9 mouse cellular contexts compared by ENCODE assay signal in genomic region chr10:109864708-109865107, GRCm38 (mm10).
A peak's percentile ranks its signal among the peaks of the same experiment; 100 is the strongest.
DNase-seq lines count a peak whose midpoint lies in the region; ATAC-seq and TF ChIP-seq lines count a peak whose summit lies in the region.
"Had no signal": no experiment of that assay in that cellular context is flagged by ENCODE, and none has a peak within 500 bp of the region (broad histone marks: within the 10 kb centered on the region; RNA-seq: fewer than 3 reads in every experiment).

No protein-coding gene starts in this region.

- no peak for DNase-seq in heart, postnatal 0 days (ENCODE audit: low spot score)
- peak; percentile 78 for DNase-seq in MN1 (ENCODE audit: low spot score)
- DNase-seq in hindlimb bud, embryonic 11.5 days (ENCODE audit: extremely low spot score, low read depth, low spot score) = peak; percentile 18
- no peak for DNase-seq in thymus, postnatal 25 days
- no peak for DNase-seq in gastrocnemius, postnatal 10 days

- TF ChIP-seq POLR2A in cortical plate, adult 2 months (IDR thresholded peaks at IDR 0.05; ENCODE audit: extremely low read depth, insufficient read depth, low read length) = no peak

- no peak overlapping the region; the same call in 1 of the 2 replicates for H3K4me2 ChIP-seq in heart, postnatal 0 days (ENCODE audit: low read depth, low read length)
- no peak overlapping the region for H3K4me2 ChIP-seq in heart, embryonic 12.5 days
- H3K4me2 ChIP-seq in midbrain, embryonic 12.5 days (replicated peaks) = no peak overlapping the region

- peak; percentile 72 for TF ChIP-seq CTCF in heart, postnatal 0 days (IDR thresholded peaks at IDR 0.05; ENCODE audit: low read depth)
- peak; percentile 63 for TF ChIP-seq CTCF in cortical plate, adult 2 months (IDR thresholded peaks at IDR 0.05; ENCODE audit: extremely low read depth, insufficient read depth, low read length)

- H3K27me3 ChIP-seq in heart, postnatal 0 days (ENCODE audit: control insufficient read depth, insufficient read depth, low read length) = no peaks in the 10 kb centered on the region
- no peaks in the 10 kb centered on the region for H3K27me3 ChIP-seq in heart, embryonic 12.5 days (replicated peaks)
- H3K27me3 ChIP-seq in midbrain, embryonic 12.5 days = no peaks in the 10 kb centered on the region

- H3K36me3 ChIP-seq in heart, postnatal 0 days (replicated peaks; ENCODE audit: control insufficient read depth, insufficient read depth, low read length) = no peaks in the 10 kb centered on the region
- H3K36me3 ChIP-seq in heart, embryonic 12.5 days = no peaks in the 10 kb centered on the region
- no peaks in the 10 kb centered on the region for H3K36me3 ChIP-seq in midbrain, embryonic 12.5 days
- H3K36me3 ChIP-seq: G1E had no signal

- H3K9ac ChIP-seq in heart, postnatal 0 days (replicated peaks; ENCODE audit: low read depth, low read length) = no peak overlapping the region
- H3K9ac ChIP-seq in heart, embryonic 12.5 days = no peak overlapping the region
- H3K9ac ChIP-seq in midbrain, embryonic 12.5 days (replicated peaks) = no peak overlapping the region

- H3K4me1 ChIP-seq in heart, postnatal 0 days (ENCODE audit: control insufficient read depth, insufficient read depth) = no peaks in the 10 kb centered on the region
- 0 out of 2 replicates have a peak, but pooled peaks cover 4% of the 10 kb centered on the region for H3K4me1 ChIP-seq in heart, embryonic 12.5 days (replicated peaks)
- peaks cover 3% of the 10 kb centered on the region for H3K4me1 ChIP-seq in cortical plate, adult 2 months (ENCODE audit: control insufficient read depth, insufficient read depth, low read length)
- H3K4me1 ChIP-seq in midbrain, embryonic 12.5 days = no peaks in the 10 kb centered on the region

- H3K9me3 ChIP-seq in heart, postnatal 0 days (replicated peaks; ENCODE audit: control insufficient read depth, low read length) = no peaks in the 10 kb centered on the region
- no peaks in the 10 kb centered on the region for H3K9me3 ChIP-seq in heart, embryonic 12.5 days (replicated peaks)
- H3K9me3 ChIP-seq in midbrain, embryonic 12.5 days = no peaks in the 10 kb centered on the region
- H3K9me3 ChIP-seq: G1E had no signal

- H3K4me3 ChIP-seq in heart, postnatal 0 days (ENCODE audit: low read depth, low read length) = no peak overlapping the region
- H3K4me3 ChIP-seq in heart, embryonic 12.5 days = no peak overlapping the region
- H3K4me3 ChIP-seq in cortical plate, adult 2 months (ENCODE audit: insufficient read depth, low read length) = no peak overlapping the region
- H3K4me3 ChIP-seq in midbrain, embryonic 12.5 days = no peak overlapping the region

- no peak for ATAC-seq in heart, postnatal 0 days (ENCODE audit: insufficient read depth, low read depth)
- no peak for ATAC-seq in heart, embryonic 12.5 days (ENCODE audit: insufficient number of reproducible peaks, low FRiP score)
- peak; percentile 74; the same call in 1 of the 2 replicates for ATAC-seq in midbrain, embryonic 12.5 days (ENCODE audit: low FRiP score, low read depth)

- TF ChIP-seq EP300 in heart, postnatal 0 days (IDR thresholded peaks at IDR 0.05; ENCODE audit: low read depth) = no peak

- no peak overlapping the region for H3K27ac ChIP-seq in heart, postnatal 0 days (ENCODE audit: low read depth)
- H3K27ac ChIP-seq in heart, embryonic 12.5 days (ENCODE audit: poor library complexity, severe bottlenecking) = no peak overlapping the region
- no peak overlapping the region for H3K27ac ChIP-seq in cortical plate, adult 2 months (ENCODE audit: insufficient read depth, low read length)
- no peak overlapping the region for H3K27ac ChIP-seq in midbrain, embryonic 12.5 days (replicated peaks)

- WGBS in heart, postnatal 0 days = 20% methylated on average over 4 of the region's 4 CpGs
- WGBS in heart, embryonic 12.5 days = 26% methylated on average over 4 of the region's 4 CpGs
- WGBS in midbrain, embryonic 12.5 days = 20% methylated on average over 4 of the region's 4 CpGs

Comparison
In these comparisons a context has a peak if more than half of its experiments do, and no peak if none do; other contexts are left out.
1. DNase-seq: peak in MN1 (single experiment) and hindlimb bud, embryonic 11.5 days (single experiment); none in heart, postnatal 0 days (single experiment), thymus, postnatal 25 days (single experiment) and gastrocnemius, postnatal 10 days (single experiment).